Mouse (Mus musculus) stomach, embryonic 14.5 days (tissue): Measurements from ENCODE around the gene Tbx5. TPM values are rescaled to one million over a fixed set of nuclear protein-coding genes. Genes with fewer than 3 reads are reported as not detected.

Experiments
- ATAC-seq: fragments of 200-750 bp; cut with Nextera tagmentation; 2 replicates; pipeline ENCODE4 v1.8.0; 2017; ENCODE audit warnings: low read depth, moderate TSS enrichment; ENCODE audit not compliant: insufficient number of reproducible peaks, insufficient read depth, low FRiP score
- H3K27ac ChIP-seq: fragments of 300-500 bp; sonication (generic); 2 replicates; pipeline ENCODE4 v1.5.1; 2014; ENCODE audit warnings: mild to moderate bottlenecking, low read length, moderate library complexity, mixed read lengths
- H3K27me3 ChIP-seq: fragments of 300-500 bp; sonication (generic); 2 replicates; pipeline ENCODE4 v1.6.1; 2014; ENCODE audit warnings: low read length, control low read depth, mixed read lengths; ENCODE audit not compliant: control insufficient read depth, insufficient read depth
- H3K36me3 ChIP-seq: fragments of 300-500 bp; sonication (generic); 2 replicates; pipeline ENCODE4 v1.6.1; 2014; ENCODE audit warnings: mild to moderate bottlenecking, control low read depth, low read length, moderate library complexity, mixed read lengths; ENCODE audit not compliant: control insufficient read depth, insufficient read depth
- H3K4me1 ChIP-seq: fragments of 300-500 bp; sonication (generic); 2 replicates; pipeline ENCODE4 v1.6.1; 2014; ENCODE audit warnings: low read length, control low read depth, mixed read lengths; ENCODE audit not compliant: control insufficient read depth, insufficient read depth
- H3K4me2 ChIP-seq: fragments of 300-500 bp; sonication (generic); replicated peaks from 2 replicates; pipeline ENCODE4 v1.6.1; 2014; ENCODE audit warnings: low read depth, low read length, control low read depth
- H3K4me3 ChIP-seq: fragments of 300-500 bp; sonication (generic); 2 replicates; pipeline ENCODE4 v1.5.1; 2014; ENCODE audit warnings: low read depth, low read length, control low read depth
- H3K9ac ChIP-seq: fragments of 300-500 bp; sonication (generic); replicated peaks from 2 replicates; pipeline ENCODE4 v1.6.1; 2014; ENCODE audit warnings: low read depth, mild to moderate bottlenecking, control low read depth, low read length, moderate library complexity, mixed read lengths
- H3K9me3 ChIP-seq: fragments of 300-500 bp; sonication (generic); 2 replicates; pipeline ENCODE4 v1.6.1; 2016; ENCODE audit warnings: low read depth, low read length, control low read depth; ENCODE audit not compliant: control insufficient read depth
- WGBS: fragments of 180-500 bp; shearing (Covaris S2); extraction: QIAGEN DNeasy Blood & Tissue Kit; methylation state at CpG from one replicate; pipeline ENCODE4 v1.1.7; 2014; 5-methylcytosine and 5-hydroxymethylcytosine counted together
- polyA plus RNA-seq: library from polyadenylated mRNA; unstranded; fragments of >200 nt; fragmentation: Nextera tagmentation; extraction: Ambion mirVana; gene quantifications from 2 replicates; pipeline ENCODE4 v1.2.1, GENCODE M21; 2014

Tbx5 gene
- 0.38 and 0.41 TPM in 2 replicates for polyA plus RNA-seq

DNA sequence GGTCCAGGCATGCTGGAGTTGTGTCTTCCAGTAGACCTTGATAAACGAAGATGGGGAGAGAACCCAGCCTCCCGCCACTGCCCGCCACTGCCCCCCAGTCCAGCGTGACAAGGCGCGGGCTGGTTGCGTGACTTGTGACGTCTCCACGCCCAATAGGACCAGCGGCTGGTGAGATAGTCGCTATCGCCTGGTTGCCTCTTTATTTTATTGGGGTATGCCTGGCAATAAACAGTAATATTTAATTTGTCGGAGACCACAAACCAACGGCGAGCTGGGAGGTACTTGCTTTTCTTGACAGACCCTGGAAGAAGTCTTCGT, at the start of gene Tbx5:
TSS of gene Tbx5 (plus strand) at position 190 of the 318 bp plus-strand sequence.
- Histone ChIP-seq H3K9ac (no peak within 1 kb of the TSS), H3K9me3 (no peaks in the 10 kb centered on the region), H3K27ac (no peak within 1 kb of the TSS), H3K27me3 (peaks cover 67% of the 10 kb centered on the region), H3K36me3 (no peaks in the 10 kb centered on the region), H3K4me2 (0 out of 2 replicates have a peak within 1 kb of the TSS, but pooled peaks have one; percentile 22), H3K4me3 (no peak within 1 kb of the TSS), H3K4me1 (0 out of 2 replicates have a peak, but pooled peaks cover 6% of the 10 kb centered on the region)
- no peak for ATAC-seq
- WGBS, result 10% methylated on average over 16 of the region's 16 CpGs

DNA sequence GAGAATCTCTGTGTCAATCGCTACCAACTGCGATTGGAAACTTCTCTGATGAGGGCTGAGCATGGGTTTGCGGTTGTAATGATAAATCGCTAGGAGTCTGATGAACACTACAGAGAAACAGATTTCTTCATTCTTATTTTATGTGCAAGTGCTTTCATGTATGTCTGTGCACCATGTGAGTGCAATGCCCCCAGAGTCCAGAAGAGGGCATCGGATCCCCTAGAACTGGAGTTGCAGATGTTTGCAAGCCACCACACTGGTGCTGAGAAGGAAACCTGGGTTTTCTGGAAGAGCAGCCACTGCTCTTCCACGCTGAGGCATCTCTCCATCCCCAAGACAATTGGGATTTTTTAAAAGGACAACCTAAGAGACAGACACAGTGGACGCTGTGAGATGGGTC, 46.5 kb upstream of the Tbx5 start:
- Histone ChIP-seq H3K27ac (no peak overlapping the region), H3K36me3 (no peaks in the 10 kb centered on the region), H3K27me3 (no peaks in the 10 kb centered on the region), H3K9ac (no peak overlapping the region), H3K4me2 (no peak overlapping the region), H3K9me3 (peaks cover 3% of the 10 kb centered on the region; the same call in 1 of the 2 replicates), H3K4me3 (no peak overlapping the region), H3K4me1 (no peaks in the 10 kb centered on the region)
- 89% methylated on average over 7 of the region's 7 CpGs for WGBS
- no peak for ATAC-seq

DNA sequence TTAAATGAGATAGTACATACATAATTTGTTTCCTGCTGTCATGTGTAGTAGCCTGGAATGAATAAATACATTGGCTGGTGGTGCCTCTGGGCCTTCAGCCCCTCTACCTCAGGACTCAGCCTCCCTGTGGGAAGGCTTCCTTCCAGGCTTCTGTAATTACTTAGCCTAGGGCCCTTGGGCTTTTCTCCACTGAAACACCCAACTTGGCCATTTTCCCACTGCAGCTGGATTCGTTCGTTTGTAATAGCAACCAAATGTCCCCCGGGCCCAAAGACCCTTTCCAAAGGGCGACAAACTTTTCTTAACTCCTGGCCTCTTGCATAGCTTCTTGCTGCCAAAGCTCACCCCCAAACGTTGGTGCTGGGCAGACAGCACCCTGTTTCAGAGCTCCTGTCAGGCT, 40.8 kb upstream of the Tbx5 start:
- H3K9ac ChIP-seq, result no peak overlapping the region
- H3K27me3 ChIP-seq, result peaks cover 31% of the 10 kb centered on the region
- 42% methylated on average over 5 of the region's 5 CpGs for WGBS
- H3K9me3 ChIP-seq, result peaks cover 3% of the 10 kb centered on the region; the same call in 1 of the 2 replicates
- no peaks in the 10 kb centered on the region for H3K36me3 ChIP-seq
- H3K4me2 ChIP-seq, result no peak overlapping the region
- no peak overlapping the region for H3K27ac ChIP-seq
- H3K4me3 ChIP-seq, result no peak overlapping the region
- ATAC-seq, result no peak
- no peaks in the 10 kb centered on the region for H3K4me1 ChIP-seq

DNA sequence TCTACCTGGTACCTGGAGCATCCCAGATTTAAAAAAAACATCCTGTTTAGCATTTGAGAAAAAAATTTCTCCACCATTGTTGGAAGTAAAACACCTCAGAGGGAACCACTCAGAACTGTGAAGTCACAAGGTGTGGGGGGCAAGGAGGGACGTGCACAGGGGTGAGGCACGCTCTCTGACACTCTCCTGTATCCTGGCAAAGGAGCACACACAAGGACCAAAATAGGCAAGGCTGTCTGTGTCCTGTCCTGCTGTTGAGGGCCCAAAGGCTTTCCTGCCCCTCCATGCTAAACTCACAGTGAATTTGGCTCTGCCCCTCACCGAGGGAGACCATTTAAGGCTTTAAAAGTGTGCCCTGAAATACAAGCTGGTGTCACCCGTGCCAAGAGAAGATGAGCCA, 38.5 kb upstream of the Tbx5 start:
- Histone ChIP-seq H3K4me2 (no peak overlapping the region), H3K4me3 (no peak overlapping the region), H3K9me3 (peaks cover 3% of the 10 kb centered on the region; the same call in 1 of the 2 replicates), H3K36me3 (no peaks in the 10 kb centered on the region), H3K9ac (no peak overlapping the region), H3K4me1 (no peaks in the 10 kb centered on the region), H3K27ac (no peak overlapping the region), H3K27me3 (peaks cover 49% of the 10 kb centered on the region)
- ATAC-seq, result no peak
- 11% methylated on average over 4 of the region's 4 CpGs for WGBS

DNA sequence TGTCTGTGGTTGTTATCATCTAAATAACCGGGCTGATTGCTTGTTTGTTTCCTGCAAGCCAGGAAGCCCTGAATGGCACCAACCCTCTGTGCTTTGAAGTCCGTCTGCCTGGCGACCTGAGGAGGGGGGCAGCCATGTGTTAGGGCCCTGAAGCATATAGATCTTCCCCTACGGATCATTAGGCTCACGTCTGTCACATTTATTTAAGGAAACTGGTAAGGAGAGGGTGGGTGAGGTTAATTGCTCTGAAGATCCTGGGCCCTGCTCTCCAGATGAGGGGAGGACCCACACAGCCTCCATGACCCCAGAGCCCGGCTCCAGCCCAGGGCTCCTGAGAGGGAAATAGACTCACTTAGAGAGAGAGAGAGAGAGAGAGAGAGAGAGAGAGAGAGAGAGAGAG, 37.1 kb upstream of the Tbx5 start:
- Histone ChIP-seq H3K4me2 (no peak overlapping the region), H3K9ac (no peak overlapping the region), H3K9me3 (no peaks in the 10 kb centered on the region), H3K36me3 (no peaks in the 10 kb centered on the region), H3K4me1 (no peaks in the 10 kb centered on the region), H3K4me3 (no peak overlapping the region), H3K27me3 (peaks cover 59% of the 10 kb centered on the region), H3K27ac (no peak overlapping the region)
- 2% methylated on average over 6 of the region's 6 CpGs for WGBS
- ATAC-seq, result no peak

DNA sequence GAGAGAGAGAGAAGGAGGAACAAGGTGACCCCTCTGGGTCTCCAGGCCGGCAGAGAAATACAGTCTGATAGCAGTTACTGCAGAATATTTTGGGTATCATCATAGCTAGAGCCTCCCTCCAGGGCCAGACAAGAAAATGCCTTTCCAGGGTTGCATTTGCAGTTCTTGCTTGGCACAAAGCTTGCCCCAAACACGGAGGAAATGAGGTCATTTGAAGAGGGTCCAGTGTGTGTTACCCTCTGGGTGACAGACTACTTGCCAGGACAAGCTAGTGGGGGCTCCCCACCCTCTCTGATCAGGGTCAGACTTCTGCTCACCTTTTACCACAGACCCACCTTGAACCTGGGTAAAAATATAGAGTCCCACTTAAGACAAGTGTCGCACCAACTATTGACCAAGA, 36.7 kb upstream of the Tbx5 start:
- H3K4me3 ChIP-seq, result no peak overlapping the region
- no peaks in the 10 kb centered on the region for H3K4me1 ChIP-seq

DNA sequence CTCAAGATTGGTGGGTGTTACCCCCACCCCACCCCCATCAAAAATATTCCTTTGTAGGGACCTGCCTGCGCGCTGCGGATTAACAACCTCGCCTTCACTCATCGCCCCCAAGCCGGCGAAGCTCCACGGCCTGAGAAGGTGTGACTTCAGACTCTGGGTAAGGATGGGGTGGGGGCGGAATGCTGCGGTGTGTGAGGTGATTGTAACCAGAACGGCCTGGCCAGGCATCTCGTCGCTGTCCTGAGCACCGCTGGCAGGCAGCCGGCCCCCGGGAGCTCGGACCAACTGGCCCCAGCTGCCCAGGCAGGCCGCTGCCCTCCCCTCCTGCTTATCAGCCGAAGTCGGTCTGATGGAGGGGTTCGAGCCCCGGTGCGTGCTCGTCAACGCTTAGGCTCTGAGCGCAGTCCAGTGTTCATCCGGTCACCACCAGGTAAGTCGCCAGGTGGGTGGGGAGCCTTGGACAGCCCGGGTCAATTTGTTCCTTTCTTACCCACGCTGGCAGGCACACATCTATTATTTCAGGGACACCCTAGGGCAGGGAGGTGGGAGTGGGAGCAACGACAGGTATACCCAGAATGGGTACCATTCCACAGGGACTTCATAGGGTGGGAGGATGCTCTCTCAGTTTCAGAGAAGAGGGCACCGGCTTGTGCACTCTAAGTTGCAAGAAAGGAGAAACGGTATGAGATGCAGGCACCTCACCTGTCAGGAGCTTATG, 35.9 kb upstream of the Tbx5 start:
- WGBS, result 3% methylated on average over 33 of the region's 33 CpGs
- no peak overlapping the region for H3K4me3 ChIP-seq
- H3K36me3 ChIP-seq, result no peaks in the 10 kb centered on the region
- H3K27ac ChIP-seq, result no peak overlapping the region
- no peak overlapping the region for H3K4me2 ChIP-seq
- H3K27me3 ChIP-seq, result peaks cover 65% of the 10 kb centered on the region
- H3K4me1 ChIP-seq, result no peaks in the 10 kb centered on the region
- no peaks in the 10 kb centered on the region for H3K9me3 ChIP-seq
- no peak for ATAC-seq
- no peak overlapping the region for H3K9ac ChIP-seq

More for the DNA sequence above, 36.7 kb upstream of the Tbx5 start:
- no peaks in the 10 kb centered on the region for H3K36me3 ChIP-seq
- ATAC-seq, result no peak
- H3K9me3 ChIP-seq, result no peaks in the 10 kb centered on the region
- no peak overlapping the region for H3K9ac ChIP-seq
- WGBS, result 20% methylated on average over 3 of the region's 3 CpGs
- no peak overlapping the region for H3K4me2 ChIP-seq
- H3K27ac ChIP-seq, result no peak overlapping the region
- H3K27me3 ChIP-seq, result peaks cover 62% of the 10 kb centered on the region

DNA sequence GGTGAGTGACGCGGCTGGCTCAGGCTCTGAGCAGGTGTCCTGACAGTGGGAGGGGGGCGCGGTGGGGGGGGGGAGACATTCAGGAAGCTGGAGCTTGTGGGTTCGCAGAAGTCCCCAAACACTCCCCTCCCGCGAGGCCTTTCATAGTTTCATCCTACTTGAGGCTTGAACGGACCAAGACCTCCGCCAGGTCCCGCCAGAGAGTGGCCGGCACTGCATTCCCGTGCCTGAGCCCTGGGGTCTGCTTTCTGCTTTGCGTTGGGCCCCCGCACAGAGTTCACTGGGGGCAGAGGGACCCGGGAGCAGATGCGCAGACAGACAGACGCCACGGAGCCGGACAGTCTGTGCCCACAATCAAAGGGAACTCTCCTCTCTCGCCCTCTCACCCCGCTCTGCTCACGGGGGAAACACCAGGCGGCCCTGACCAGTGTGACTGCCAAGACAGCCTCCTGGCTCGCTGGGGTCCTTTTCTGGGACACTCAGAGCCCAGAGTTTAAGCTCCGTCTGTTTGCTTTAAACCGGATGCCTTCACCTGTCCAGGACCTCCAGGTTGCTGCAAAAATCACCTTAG, 34.8 kb upstream of the Tbx5 start:
- ATAC-seq, result no peak
- peaks cover 74% of the 10 kb centered on the region for H3K27me3 ChIP-seq
- 1% methylated on average over 26 of the region's 26 CpGs for WGBS
- no peak overlapping the region for H3K9ac ChIP-seq
- no peaks in the 10 kb centered on the region for H3K9me3 ChIP-seq
- no peaks in the 10 kb centered on the region for H3K4me1 ChIP-seq
- H3K4me3 ChIP-seq, result no peak overlapping the region
- H3K4me2 ChIP-seq, result no peak overlapping the region
- H3K36me3 ChIP-seq, result no peaks in the 10 kb centered on the region
- no peak overlapping the region for H3K27ac ChIP-seq
